Mouse (Mus musculus) forebrain, embryonic 13.5 days (tissue): Measurements from ENCODE around the gene Gria1. TPM values are rescaled to one million over a fixed set of nuclear protein-coding genes. Genes with fewer than 3 reads are reported as not detected.

ENCODE experiments used
- ATAC-seq: fragments of 200-750 bp; cut with Nextera tagmentation; 2 replicates; pipeline ENCODE4 v1.8.0; 2017
- H3K27ac ChIP-seq: fragments of 300-500 bp; sonication (generic); 2 replicates; pipeline ENCODE4 v1.5.1; 2015; ENCODE audit warnings: inconsistent platforms, mild to moderate bottlenecking, moderate library complexity
- H3K27me3 ChIP-seq: fragments of 300-500 bp; sonication (generic); 2 replicates; pipeline ENCODE4 v1.6.1; 2015; ENCODE audit warnings: mild to moderate bottlenecking, inconsistent platforms
- H3K36me3 ChIP-seq: fragments of 300-500 bp; sonication (generic); 2 replicates; pipeline ENCODE4 v1.6.1; 2015; ENCODE audit warnings: mild to moderate bottlenecking, inconsistent platforms; ENCODE audit not compliant: poor library complexity, severe bottlenecking
- H3K4me1 ChIP-seq: fragments of 300-500 bp; sonication (generic); 2 replicates; pipeline ENCODE4 v1.6.1; 2015; ENCODE audit warnings: inconsistent platforms
- H3K4me2 ChIP-seq: fragments of 300-500 bp; sonication (generic); 2 replicates; pipeline ENCODE4 v1.6.1; 2015; ENCODE audit warnings: inconsistent platforms, mild to moderate bottlenecking, moderate library complexity
- H3K4me3 ChIP-seq: fragments of 300-500 bp; sonication (generic); 2 replicates; pipeline ENCODE4 v1.5.1; 2015; ENCODE audit warnings: mild to moderate bottlenecking, inconsistent platforms
- H3K9ac ChIP-seq: fragments of 300-500 bp; sonication (generic); 2 replicates; pipeline ENCODE4 v1.6.1; 2015; ENCODE audit warnings: mild to moderate bottlenecking, inconsistent platforms
- H3K9me3 ChIP-seq: fragments of 300-500 bp; sonication (generic); replicated peaks from 2 replicates; pipeline ENCODE4 v1.6.1; 2016; ENCODE audit warnings: inconsistent platforms
- WGBS: fragments of 180-500 bp; shearing (Covaris S2); methylation state at CpG from one replicate; pipeline ENCODE4 v1.1.7; 2015; 5-methylcytosine and 5-hydroxymethylcytosine counted together
- polyA plus RNA-seq: library from polyadenylated mRNA; unstranded; fragments of >200 nt; fragmentation: Nextera tagmentation; extraction: Ambion mirVana; gene quantifications from 2 replicates; pipeline ENCODE4 v1.2.1, GENCODE M21; 2015

The Gria1 gene
- polyA plus RNA-seq, 1 experiment from 2014 or later: 20.8 TPM

DNA sequence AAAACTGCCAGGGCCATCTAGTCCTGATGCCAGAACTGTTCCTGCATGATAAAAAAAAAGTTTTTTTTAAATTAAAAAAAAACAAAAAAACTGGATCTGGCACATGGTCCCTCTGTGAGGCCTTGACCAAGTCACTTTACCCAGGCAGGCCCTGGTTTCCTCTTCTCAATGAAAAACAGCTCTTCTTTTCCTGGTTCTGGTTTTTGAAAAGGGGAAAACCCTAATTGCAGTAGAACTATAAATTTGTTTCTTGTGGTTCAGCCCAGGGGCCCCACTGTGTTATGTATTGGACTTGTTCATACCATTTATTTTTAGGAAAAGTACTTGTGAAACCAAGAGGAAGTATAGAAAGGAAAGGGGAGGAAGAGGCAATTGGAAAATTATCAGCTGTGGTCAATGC is 232.6 kb downstream of the Gria1 start:
- Histone ChIP-seq H3K27ac (no peak overlapping the region), H3K9me3 (no peaks in the 10 kb centered on the region), H3K27me3 (no peaks in the 10 kb centered on the region), H3K4me1 (peaks cover 2% of the 10 kb centered on the region; the same call in 1 of the 2 replicates), H3K4me3 (no peak overlapping the region), H3K9ac (no peak overlapping the region), H3K4me2 (no peak overlapping the region), H3K36me3 (no peaks in the 10 kb centered on the region)
- no peak for ATAC-seq

- Histone ChIP-seq H3K4me2 (no peak overlapping the region), H3K27me3 (no peaks in the 10 kb centered on the region), H3K27ac (no peak overlapping the region), H3K9me3 (no peaks in the 10 kb centered on the region), H3K36me3 (no peaks in the 10 kb centered on the region), H3K4me1 (peaks cover 2% of the 10 kb centered on the region; the same call in 1 of the 2 replicates), H3K4me3 (no peak overlapping the region), H3K9ac (no peak overlapping the region)
- no peak for ATAC-seq
- WGBS: 87% methylated on average over 6 of the region's 6 CpGs
These were observed 233.4 kb downstream of the Gria1 start for GRCm38 (mm10) chr11:57244543-57244942.

- Histone ChIP-seq H3K9ac (no peak overlapping the region), H3K27me3 (no peaks in the 10 kb centered on the region), H3K9me3 (no peaks in the 10 kb centered on the region), H3K36me3 (no peaks in the 10 kb centered on the region), H3K4me2 (no peak overlapping the region), H3K4me1 (no peaks in the 10 kb centered on the region), H3K27ac (no peak overlapping the region), H3K4me3 (no peak overlapping the region)
- no peak for ATAC-seq
- 56% methylated on average over 4 of the region's 4 CpGs for WGBS
These were observed 237.7 kb downstream of the Gria1 start for GRCm38 (mm10) chr11:57248870-57249269.

- WGBS: 69% methylated on average over 7 of the region's 7 CpGs
These were observed 238.9 kb downstream of the Gria1 start for GRCm38 (mm10) chr11:57250129-57250528.

DNA sequence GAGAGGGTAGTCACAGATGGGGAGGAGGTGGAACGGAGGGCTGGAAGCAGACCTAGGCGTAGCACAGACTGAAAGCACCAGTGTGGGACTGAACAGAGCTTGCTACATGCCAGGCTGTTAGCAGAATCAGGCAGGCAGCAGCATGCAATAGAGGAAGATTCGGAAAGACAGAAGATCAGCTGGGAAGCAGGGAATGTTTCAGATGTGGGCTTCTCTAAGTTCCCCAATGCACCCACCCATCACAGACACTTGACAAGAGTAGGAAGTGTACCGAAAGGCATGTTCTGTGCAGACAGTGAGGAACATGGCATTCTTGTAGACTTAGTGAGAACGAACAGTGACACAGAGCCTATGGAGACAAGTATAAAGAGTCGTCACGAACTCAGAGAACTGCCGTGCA is 260.5 kb downstream of the Gria1 start:
- WGBS: 89% methylated on average over 8 of the region's 8 CpGs
- H3K27ac ChIP-seq: no peak overlapping the region
- no peaks in the 10 kb centered on the region for H3K9me3 ChIP-seq
- no peaks in the 10 kb centered on the region for H3K27me3 ChIP-seq
- no peak overlapping the region for H3K4me3 ChIP-seq
- H3K36me3 ChIP-seq: no peaks in the 10 kb centered on the region
- no peak overlapping the region for H3K9ac ChIP-seq
- no peak for ATAC-seq
- no peak overlapping the region for H3K4me2 ChIP-seq
- H3K4me1 ChIP-seq: no peaks in the 10 kb centered on the region

More at GRCm38 (mm10) chr11:57250129-57250528, 238.9 kb downstream of the Gria1 start:
- Histone ChIP-seq H3K27me3 (no peaks in the 10 kb centered on the region), H3K4me1 (no peaks in the 10 kb centered on the region), H3K9ac (no peak overlapping the region), H3K27ac (no peak overlapping the region), H3K4me2 (no peak overlapping the region), H3K36me3 (no peaks in the 10 kb centered on the region), H3K4me3 (no peak overlapping the region), H3K9me3 (no peaks in the 10 kb centered on the region)
- no peak for ATAC-seq

DNA sequence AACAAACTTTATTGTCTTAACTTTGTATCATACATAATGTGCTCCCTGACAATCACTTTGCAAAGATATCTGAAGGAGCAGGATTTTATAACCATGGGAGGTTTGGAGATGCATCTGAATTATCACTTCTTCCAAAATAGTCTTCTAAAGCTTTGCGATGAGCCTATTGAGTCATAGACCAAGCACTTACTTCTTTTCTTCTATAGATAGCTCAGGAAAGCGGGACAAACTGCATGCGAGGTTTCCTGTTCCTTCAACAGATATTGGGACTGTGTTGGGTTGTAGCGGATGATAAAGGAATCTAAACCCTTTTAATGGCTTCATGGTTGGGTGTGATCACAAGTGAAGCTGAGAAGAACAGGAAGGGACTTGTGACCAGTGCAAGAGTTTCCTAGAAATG is 263.5 kb downstream of the Gria1 start:
- Histone ChIP-seq H3K4me2 (no peak overlapping the region), H3K4me3 (no peak overlapping the region), H3K27me3 (no peaks in the 10 kb centered on the region), H3K36me3 (no peaks in the 10 kb centered on the region), H3K4me1 (no peaks in the 10 kb centered on the region), H3K27ac (no peak overlapping the region), H3K9ac (no peak overlapping the region), H3K9me3 (no peaks in the 10 kb centered on the region)
- no peak for ATAC-seq
- 98% methylated on average over 4 of the region's 4 CpGs for WGBS

- Histone ChIP-seq H3K36me3 (no peaks in the 10 kb centered on the region), H3K4me1 (no peaks in the 10 kb centered on the region), H3K4me3 (no peak overlapping the region), H3K27me3 (no peaks in the 10 kb centered on the region), H3K27ac (no peak overlapping the region), H3K4me2 (no peak overlapping the region), H3K9ac (no peak overlapping the region), H3K9me3 (no peaks in the 10 kb centered on the region)
- ATAC-seq: no peak
- 84% methylated on average over 8 of the region's 10 CpGs for WGBS
These were observed 266.9 kb downstream of the Gria1 start for GRCm38 (mm10) chr11:57278056-57278455.

GRCm38 (mm10) chr11:57286119-57286518 is 274.9 kb downstream of the Gria1 start:
- Histone ChIP-seq H3K9me3 (no peaks in the 10 kb centered on the region), H3K4me1 (no peaks in the 10 kb centered on the region), H3K27me3 (no peaks in the 10 kb centered on the region), H3K4me3 (no peak overlapping the region), H3K4me2 (no peak overlapping the region), H3K27ac (no peak overlapping the region), H3K9ac (no peak overlapping the region), H3K36me3 (no peaks in the 10 kb centered on the region; the same call in 1 of the 2 replicates)
- ATAC-seq: no peak
- 78% methylated on average over 2 of the region's 2 CpGs for WGBS

- Histone ChIP-seq H3K9me3 (no peaks in the 10 kb centered on the region), H3K9ac (no peak overlapping the region), H3K36me3 (no peaks in the 10 kb centered on the region), H3K4me2 (no peak overlapping the region), H3K4me3 (no peak overlapping the region), H3K27ac (no peak overlapping the region), H3K4me1 (peaks cover 4% of the 10 kb centered on the region; the same call in 1 of the 2 replicates), H3K27me3 (no peaks in the 10 kb centered on the region)
- no peak for ATAC-seq
- 93% methylated on average over 8 of the region's 8 CpGs for WGBS
These were observed 286.2 kb downstream of the Gria1 start for GRCm38 (mm10) chr11:57297376-57297775.

GRCm38 (mm10) chr11:57298263-57298662 is 287.1 kb downstream of the Gria1 start:
- Histone ChIP-seq H3K4me1 (peaks cover 4% of the 10 kb centered on the region; the same call in 1 of the 2 replicates), H3K4me3 (no peak overlapping the region), H3K36me3 (no peaks in the 10 kb centered on the region), H3K27me3 (no peaks in the 10 kb centered on the region), H3K9ac (no peak overlapping the region), H3K27ac (peak overlapping the region; percentile 46), H3K9me3 (no peaks in the 10 kb centered on the region), H3K4me2 (no peak overlapping the region)
- WGBS: 22% methylated on average over 2 of the region's 2 CpGs
- peak; percentile 75 for ATAC-seq

DNA sequence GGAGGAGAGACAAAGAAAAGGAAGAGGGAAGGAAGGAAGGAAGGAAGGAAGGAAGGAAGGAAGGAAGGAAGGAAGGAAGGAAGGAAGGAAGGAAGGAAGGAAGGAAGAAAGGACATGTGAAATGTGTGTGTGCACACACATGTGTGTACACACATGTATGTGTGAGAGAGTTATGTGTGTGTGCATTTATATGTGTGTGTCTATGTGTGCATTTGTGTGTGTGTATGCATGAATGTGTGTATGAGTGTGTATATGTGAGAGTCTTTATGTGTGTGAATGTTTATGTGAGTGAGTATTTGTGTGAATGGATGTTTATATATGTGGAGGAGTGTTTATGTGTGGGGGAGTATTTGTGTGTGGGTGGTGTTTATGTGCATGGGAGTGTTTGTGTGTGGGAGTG is 287.5 kb downstream of the Gria1 start:
- no peaks in the 10 kb centered on the region for H3K36me3 ChIP-seq
- H3K27ac ChIP-seq: peak overlapping the region; percentile 46
- peaks cover 4% of the 10 kb centered on the region; the same call in 1 of the 2 replicates for H3K4me1 ChIP-seq
- no peaks in the 10 kb centered on the region for H3K27me3 ChIP-seq
- no peak for ATAC-seq
- H3K4me2 ChIP-seq: no peak overlapping the region
- no peaks in the 10 kb centered on the region for H3K9me3 ChIP-seq
- H3K4me3 ChIP-seq: no peak overlapping the region
- no peak overlapping the region for H3K9ac ChIP-seq

GRCm38 (mm10) chr11:57303602-57304001 is 292.4 kb downstream of the Gria1 start:
- Histone ChIP-seq H3K36me3 (no peaks in the 10 kb centered on the region), H3K4me3 (no peak overlapping the region), H3K27ac (no peak overlapping the region), H3K9ac (no peak overlapping the region), H3K4me1 (no peaks in the 10 kb centered on the region), H3K4me2 (no peak overlapping the region), H3K9me3 (no peaks in the 10 kb centered on the region), H3K27me3 (no peaks in the 10 kb centered on the region)
- 97% methylated on average over 1 of the region's 1 CpGs for WGBS
- ATAC-seq: no peak

- no peak overlapping the region for H3K4me3 ChIP-seq
- H3K27ac ChIP-seq: no peak overlapping the region
- no peaks in the 10 kb centered on the region for H3K27me3 ChIP-seq
- H3K9ac ChIP-seq: no peak overlapping the region
- no peaks in the 10 kb centered on the region for H3K9me3 ChIP-seq
- no peak for ATAC-seq
- no peaks in the 10 kb centered on the region for H3K36me3 ChIP-seq
- no peak overlapping the region for H3K4me2 ChIP-seq
- H3K4me1 ChIP-seq: no peaks in the 10 kb centered on the region
- 74% methylated on average over 2 of the region's 2 CpGs for WGBS
These were observed 294.9 kb downstream of the Gria1 start for GRCm38 (mm10) chr11:57306116-57306515.
